Mouse (Mus musculus): ENCODE data around the gene Nr2c2.
"Not testable (repeated sequence)": the region's sequence is repeated elsewhere in the genome, so short reads cannot be mapped to it uniquely, and the experiment has no call there.

Gene Nr2c2

DNA sequence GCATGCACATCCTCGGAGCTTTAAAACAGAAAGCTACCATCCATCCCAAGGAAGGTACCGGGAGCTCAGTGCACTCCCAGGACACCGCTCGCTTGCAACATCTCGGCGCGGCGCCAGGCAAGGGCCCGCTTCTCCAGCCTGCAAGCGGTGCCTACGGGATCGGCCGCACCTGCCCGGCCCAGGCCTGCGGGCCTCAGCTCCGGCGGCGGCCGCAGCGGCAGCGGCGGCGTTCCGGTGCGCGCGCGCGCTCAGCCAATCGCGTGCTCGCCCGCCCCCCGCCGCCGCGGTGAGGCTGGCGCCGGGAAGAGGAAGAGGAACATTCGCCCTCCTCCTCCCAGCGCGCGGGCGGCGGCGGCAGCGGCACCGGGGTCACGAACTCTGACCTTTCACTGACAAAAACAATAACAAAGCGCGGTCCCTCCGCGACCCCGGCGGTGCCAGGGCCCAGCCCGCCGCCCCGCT lies at the start of gene Nr2c2:
Gene Nr2c2 (plus strand): TSS at position 261 of the 462 bp plus-strand sequence.
- peak; percentile 64 for DNase-seq (ENCODE audit: low read depth, low spot score)

GRCm38 (mm10) chr6:92042055-92042454 lies 49.1 kb upstream of the Nr2c2 start:
- DNase-seq (ENCODE audit: low read depth, low spot score): no peak

GRCm38 (mm10) chr6:92042850-92043249 lies 48.3 kb upstream of the Nr2c2 start:
- DNase-seq (ENCODE audit: low read depth, low spot score): no peak

- DNase-seq (ENCODE audit: low read depth, low spot score): no peak
These were observed 33.4 kb upstream of the Nr2c2 start for GRCm38 (mm10) chr6:92057768-92058167.

GRCm38 (mm10) chr6:92061725-92062124 lies 29.5 kb upstream of the Nr2c2 start:
- no peak for DNase-seq (ENCODE audit: low read depth, low spot score)

DNA sequence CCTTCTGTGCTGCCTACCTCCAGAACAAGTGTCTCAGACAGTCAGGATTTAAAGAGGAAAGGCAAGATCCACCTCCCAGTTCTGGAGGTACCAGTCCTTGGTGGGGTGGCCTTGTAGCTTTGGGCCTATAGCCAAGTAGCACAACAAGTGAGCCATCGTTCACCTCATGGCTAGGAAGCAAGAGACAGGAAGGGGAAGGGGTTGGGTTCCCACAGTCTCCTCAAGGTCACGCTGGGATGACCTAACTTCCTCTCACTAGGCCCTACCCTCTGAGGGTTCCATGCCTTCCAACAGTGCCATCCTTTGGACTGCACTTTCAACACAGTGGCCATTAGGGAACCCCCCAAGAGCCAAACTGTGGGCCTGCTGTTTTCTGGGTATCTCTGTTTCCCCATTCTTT lies 27.7 kb upstream of the Nr2c2 start:
- DNase-seq (ENCODE audit: low read depth, low spot score): no peak

- DNase-seq (ENCODE audit: low read depth, low spot score): no peak
These were observed 27.1 kb upstream of the Nr2c2 start for GRCm38 (mm10) chr6:92064101-92064500.

GRCm38 (mm10) chr6:92065721-92066496 lies 25.3 kb upstream of the Nr2c2 start:
- peak; percentile 19 for DNase-seq (ENCODE audit: low read depth, low spot score)

DNA sequence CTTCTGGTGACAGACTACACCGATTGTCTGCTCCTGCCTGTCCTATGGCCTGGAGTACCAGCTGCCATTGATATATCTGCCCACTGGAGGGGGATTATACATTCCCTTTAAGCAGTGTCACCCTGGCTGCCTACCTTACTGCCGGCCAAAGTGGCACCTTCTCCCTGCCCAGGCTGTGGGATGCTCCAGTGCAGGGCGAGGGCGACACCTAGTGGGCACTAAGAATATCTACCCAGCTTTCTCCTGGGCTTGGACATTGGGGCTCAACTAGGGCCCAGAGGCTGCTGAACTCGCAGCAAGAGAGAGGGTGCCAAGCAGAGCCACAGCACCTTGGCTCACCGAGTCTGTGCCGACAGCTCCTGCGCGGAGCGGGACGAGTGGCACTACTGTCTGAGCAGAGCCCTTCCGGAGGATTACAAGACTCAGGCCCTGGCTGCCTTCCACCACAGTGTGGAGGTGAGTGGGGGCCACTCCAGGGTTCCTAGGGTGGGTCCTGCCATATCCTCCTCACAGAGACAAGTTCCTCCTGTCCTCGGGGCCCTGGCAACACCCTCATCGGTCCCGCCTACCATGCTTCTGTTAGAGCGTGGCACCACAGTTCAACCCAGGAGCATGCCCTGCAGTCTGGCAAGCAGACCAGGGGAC lies 23.9 kb upstream of the Nr2c2 start:
- DNase-seq (ENCODE audit: low read depth, low spot score): peak; percentile 76

- no peak for DNase-seq (ENCODE audit: low read depth, low spot score)
These were observed 19.9 kb upstream of the Nr2c2 start for GRCm38 (mm10) chr6:92071121-92071839.

GRCm38 (mm10) chr6:92080730-92081129 lies 10.5 kb upstream of the Nr2c2 start:
- DNase-seq (ENCODE audit: low read depth, low spot score): no peak

DNA sequence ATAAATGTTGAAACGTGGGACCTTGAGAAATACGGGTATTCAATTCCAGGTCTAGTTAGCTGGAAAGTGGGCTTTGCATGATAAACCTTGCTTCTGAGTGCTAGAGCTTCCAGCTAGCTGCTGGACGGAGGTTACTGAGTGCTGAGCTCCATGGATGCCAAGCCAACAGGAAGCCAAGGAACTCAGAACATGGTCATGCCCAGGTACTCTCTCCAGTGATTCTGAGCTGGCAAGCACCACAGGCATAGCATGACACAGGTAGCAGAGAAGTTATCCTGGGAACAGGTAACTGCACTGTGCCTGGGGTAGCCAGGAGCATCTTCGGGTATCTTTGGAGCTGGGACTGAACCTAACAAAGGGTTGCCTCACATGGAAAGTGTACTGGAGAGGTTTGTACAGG lies 8.4 kb upstream of the Nr2c2 start:
- DNase-seq (ENCODE audit: low read depth, low spot score): no peak

- no peak for DNase-seq (ENCODE audit: low read depth, low spot score)
These were observed 6.3 kb upstream of the Nr2c2 start for GRCm38 (mm10) chr6:92084932-92085331.

- DNase-seq (ENCODE audit: low read depth, low spot score): not testable (repeated sequence)
These were observed 2.0 kb upstream of the Nr2c2 start for GRCm38 (mm10) chr6:92089141-92089540.

DNA sequence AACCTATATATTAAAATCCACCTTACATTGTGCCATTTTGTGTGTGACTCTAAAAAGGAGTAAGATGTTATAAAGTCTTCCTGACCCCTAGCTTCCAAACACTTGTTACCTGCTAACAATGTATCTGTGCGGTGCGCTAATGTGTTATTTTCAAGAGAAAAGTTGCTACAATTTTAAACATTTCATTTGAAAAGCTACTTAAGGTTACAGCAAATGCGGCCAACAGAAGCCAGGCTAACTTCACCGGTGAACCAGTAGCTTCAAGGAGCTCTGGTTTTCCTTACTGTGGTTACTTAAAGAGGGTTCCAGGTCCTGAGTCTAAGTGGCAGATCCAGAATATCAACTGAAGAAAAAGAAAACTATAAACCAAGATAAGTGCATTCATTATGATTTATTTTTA lies 1.2 kb upstream of the Nr2c2 start:
- no peak for DNase-seq (ENCODE audit: low read depth, low spot score)

GRCm38 (mm10) chr6:92090497-92090896 lies 693 bp upstream of the Nr2c2 start:
- no peak for DNase-seq (ENCODE audit: low read depth, low spot score)

DNA sequence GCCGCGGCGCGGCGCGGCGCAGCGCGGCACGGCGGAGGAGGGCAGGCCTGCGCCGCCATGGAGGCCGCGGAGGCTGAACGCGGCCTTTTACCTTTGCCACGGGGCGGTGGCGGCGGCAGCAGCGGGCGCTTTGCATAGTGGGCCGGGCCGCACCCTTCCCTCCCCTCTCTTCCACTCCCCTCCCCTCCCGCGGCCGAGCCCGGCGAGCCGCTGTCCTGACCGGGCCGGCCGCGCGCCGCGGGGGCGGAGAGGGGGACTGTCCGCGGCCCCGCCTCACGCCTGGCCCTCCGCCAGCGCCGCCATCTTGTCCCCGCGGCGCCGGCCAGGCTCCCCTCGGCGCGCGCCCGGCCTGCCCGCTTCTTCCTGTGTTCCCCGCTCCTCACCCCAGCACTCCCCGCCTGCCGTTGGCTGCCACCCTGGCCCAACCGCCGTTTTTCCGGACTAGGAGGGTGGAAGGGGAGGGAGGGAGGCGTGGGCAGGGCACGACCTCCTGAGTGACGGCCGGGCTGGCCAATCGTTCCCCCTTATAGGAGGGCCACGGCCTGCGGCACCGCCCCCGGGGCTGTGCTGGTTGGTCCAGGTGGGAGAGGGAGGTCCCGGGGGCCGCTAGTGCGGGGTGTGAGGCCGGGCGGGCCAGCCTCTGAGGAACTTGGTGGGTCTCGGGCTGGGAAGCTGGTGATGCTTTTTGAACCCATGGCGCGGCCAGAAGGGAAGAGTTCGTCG lies 738 bp downstream of the Nr2c2 start:
- peak; percentile 95 for DNase-seq (ENCODE audit: low read depth, low spot score)

DNA sequence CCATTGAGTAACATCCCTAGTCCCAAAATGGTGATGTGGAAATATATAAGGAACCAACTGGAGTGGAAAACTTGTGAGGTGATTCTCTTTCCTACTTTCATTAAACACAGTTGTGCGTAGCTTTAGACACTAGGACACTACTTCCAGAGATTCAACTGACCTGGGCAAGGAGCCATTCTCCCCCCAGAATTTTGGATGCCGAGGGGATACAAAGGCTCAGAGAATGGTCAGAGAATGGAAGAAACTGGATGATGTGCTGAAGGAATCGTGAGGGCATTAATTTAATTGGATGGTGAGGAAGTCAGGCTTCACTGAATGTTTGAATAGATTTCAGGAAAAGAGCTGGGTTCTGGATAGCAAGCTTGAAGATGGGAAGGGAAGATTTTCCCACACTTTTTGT lies 1.5 kb downstream of the Nr2c2 start:
- no peak for DNase-seq (ENCODE audit: low read depth, low spot score)

DNA sequence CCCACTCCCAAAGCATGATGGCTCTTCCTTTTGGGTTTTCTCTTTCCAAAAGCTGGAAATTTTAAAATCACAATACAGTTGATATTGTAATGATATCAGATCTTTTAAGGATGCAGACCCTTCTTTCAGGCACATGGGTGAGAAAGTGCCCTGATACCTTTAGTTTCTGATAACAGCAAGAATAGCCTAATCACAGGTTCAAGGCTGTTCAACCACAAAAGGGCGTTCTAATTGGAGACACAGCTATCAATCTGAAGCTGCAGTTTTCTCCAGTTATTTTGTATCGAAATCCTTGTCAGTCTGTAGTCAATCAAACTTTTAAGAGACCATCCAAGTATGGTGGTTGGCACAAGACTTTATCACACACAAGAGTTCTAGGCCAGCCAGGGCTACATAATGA lies 2.7 kb downstream of the Nr2c2 start:
- DNase-seq (ENCODE audit: low read depth, low spot score): no peak

DNA sequence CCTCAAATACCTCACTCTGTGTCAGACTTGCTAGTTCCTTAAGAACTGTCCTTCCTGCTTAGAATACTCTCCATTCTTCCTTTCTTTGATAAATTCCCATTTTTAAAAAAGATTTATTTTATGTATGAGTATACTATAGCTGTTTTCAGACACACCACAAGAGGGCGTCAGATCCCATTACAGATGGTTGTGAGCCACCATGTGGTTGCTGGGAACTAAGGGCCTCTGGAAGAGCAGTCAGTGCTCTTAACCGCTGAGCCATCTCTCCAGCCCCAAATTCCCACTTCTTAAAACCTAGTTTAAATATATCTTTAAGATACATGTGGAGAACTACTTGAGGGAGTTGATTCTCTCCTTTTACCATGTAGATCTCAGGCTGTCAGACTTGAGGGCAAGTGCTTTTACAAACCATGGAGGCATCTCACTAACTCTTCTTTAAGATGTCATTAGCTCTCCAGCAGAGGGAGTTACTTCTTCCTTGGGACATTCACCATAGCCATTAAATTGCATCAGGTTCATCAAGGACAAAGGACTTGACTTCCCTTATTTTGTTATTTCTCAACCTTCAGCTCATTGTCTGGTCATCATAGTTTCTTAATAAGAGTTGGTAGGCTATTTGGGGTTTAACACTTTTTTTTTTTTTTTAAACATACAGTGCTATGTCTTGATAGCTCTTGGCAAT lies 9.6 kb downstream of the Nr2c2 start:
- no peak for DNase-seq (ENCODE audit: low read depth, low spot score)

GRCm38 (mm10) chr6:92124547-92124946 lies 33.4 kb downstream of the Nr2c2 start:
- DNase-seq (ENCODE audit: low read depth, low spot score): no peak
